Mouse (Mus musculus) mouse embryonic stem cell (cell line): ENCODE results near the gene Syn3.
"Not testable (repeated sequence)": the region's sequence is repeated elsewhere in the genome, so short reads cannot be mapped to it uniquely, and the experiment has no call there.

Experiments
- in situ Hi-C, 2 experiments: fragments of 300-500 bp; cut with MboI; formaldehyde crosslinking; loops; 1 replicate in 1 of 2; 3 replicates in 1 of 2; pipeline ENCODE4 v1.14.3; 2019 to 2020; ENCODE audit warnings: low sequenced_read_pairs in 2 of 2, low pct_unique_long_range_greater_than_20kb in 1 of 2, mixed read lengths in 1 of 2; ENCODE audit not compliant: unreplicated experiment in 1 of 2

Gene Syn3

GRCm38 (mm10) chr10:86435006-86435405, 63.7 kb downstream of the Syn3 start:
- in situ Hi-C loops: not testable (repeated sequence)

- in situ Hi-C loops: no loop called here
Measured at GRCm38 (mm10) chr10:86429651-86430050, 69.0 kb downstream of the Syn3 start.

GRCm38 (mm10) chr10:86427956-86428355, 70.7 kb downstream of the Syn3 start:
- in situ Hi-C loops: no loop called here

- in situ Hi-C loops: no loop called here
Measured at GRCm38 (mm10) chr10:86425690-86426530, 72.8 kb downstream of the Syn3 start.

- in situ Hi-C loops: no loop called here
Measured at GRCm38 (mm10) chr10:86421731-86422370, 76.8 kb downstream of the Syn3 start.

- in situ Hi-C loops: no loop called here
Measured at GRCm38 (mm10) chr10:86418931-86419330, 79.8 kb downstream of the Syn3 start.

GRCm38 (mm10) chr10:86418345-86418744, 80.4 kb downstream of the Syn3 start:
- in situ Hi-C loops: no loop called here

- in situ Hi-C loops: no loop called here
Measured at GRCm38 (mm10) chr10:86416806-86417205, 81.9 kb downstream of the Syn3 start.

- in situ Hi-C loops: no loop called here
Measured at GRCm38 (mm10) chr10:86410868-86411267, 87.8 kb downstream of the Syn3 start.

- in situ Hi-C loops: no loop called here
Measured at GRCm38 (mm10) chr10:86406952-86407351, 91.7 kb downstream of the Syn3 start.

GRCm38 (mm10) chr10:86398347-86398720, 100.4 kb downstream of the Syn3 start:
- in situ Hi-C loops: no loop called here

GRCm38 (mm10) chr10:86397577-86398346, 100.9 kb downstream of the Syn3 start:
- in situ Hi-C loops: no loop called here

GRCm38 (mm10) chr10:86392399-86392798, 106.3 kb downstream of the Syn3 start:
- in situ Hi-C loops: no loop called here

GRCm38 (mm10) chr10:86389913-86390312, 108.8 kb downstream of the Syn3 start:
- in situ Hi-C loops: no loop called here

GRCm38 (mm10) chr10:86389357-86389756, 109.3 kb downstream of the Syn3 start:
- in situ Hi-C loops: no loop called here

GRCm38 (mm10) chr10:86388803-86389202, 109.9 kb downstream of the Syn3 start:
- in situ Hi-C loops: no loop called here

GRCm38 (mm10) chr10:86387821-86388440, 110.8 kb downstream of the Syn3 start:
- in situ Hi-C loops: no loop called here

GRCm38 (mm10) chr10:86386232-86386631, 112.5 kb downstream of the Syn3 start:
- in situ Hi-C loops: no loop called here

- in situ Hi-C loops: no loop called here
Measured at GRCm38 (mm10) chr10:86385656-86386055, 113.0 kb downstream of the Syn3 start.
